Mouse (Mus musculus): ENCODE results near the gene Sbno2.

Gene Sbno2

DNA sequence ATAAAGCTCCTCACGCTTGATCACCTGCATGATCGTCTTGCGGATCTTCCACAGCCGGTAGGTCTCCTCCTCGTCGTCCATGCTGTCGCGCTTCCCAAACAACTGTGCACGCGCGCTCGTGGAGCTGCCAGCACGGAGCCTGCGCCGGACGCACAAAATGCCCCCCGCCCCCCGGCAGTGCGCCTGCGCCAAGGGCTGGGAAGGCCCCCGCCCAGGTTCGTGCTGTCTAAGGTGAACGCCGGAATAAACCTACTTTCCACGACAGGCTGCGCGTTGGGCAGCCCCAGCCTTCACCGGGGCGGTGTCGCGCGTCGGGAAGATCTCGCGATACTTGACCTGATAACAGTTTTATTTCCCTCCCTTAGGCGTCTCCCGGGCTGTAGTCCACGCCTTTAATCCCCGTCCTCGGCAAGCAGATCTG lies 65.8 kb downstream of the Sbno2 start, which contains the start of gene Polr2e:
TSS of gene Polr2e (minus strand) at position 237 of the 421 bp plus-strand sequence.
- DNase-seq (ENCODE audit: low read depth, low spot score), result peak; percentile 98

DNA sequence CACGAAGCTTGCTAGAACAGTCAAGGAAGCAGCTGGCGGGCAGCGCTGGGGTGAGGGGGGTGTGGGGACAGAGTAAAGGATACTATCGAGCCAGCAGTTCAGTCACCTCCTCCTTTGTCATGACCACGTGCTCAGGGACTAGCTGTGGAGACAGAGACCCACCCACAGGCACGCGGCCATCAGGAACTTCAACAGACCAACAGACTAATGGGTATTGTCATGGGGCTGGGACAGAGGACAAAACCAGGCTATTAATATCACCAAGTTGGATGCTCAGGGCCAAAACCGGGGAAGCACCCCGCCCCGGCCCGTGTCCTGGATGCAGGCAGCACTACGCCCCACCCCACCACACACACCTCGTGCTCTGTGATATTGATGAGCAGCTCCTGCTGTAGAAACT lies 68.5 kb downstream of the Sbno2 start:
- no peak for DNase-seq (ENCODE audit: low read depth, low spot score)

DNA sequence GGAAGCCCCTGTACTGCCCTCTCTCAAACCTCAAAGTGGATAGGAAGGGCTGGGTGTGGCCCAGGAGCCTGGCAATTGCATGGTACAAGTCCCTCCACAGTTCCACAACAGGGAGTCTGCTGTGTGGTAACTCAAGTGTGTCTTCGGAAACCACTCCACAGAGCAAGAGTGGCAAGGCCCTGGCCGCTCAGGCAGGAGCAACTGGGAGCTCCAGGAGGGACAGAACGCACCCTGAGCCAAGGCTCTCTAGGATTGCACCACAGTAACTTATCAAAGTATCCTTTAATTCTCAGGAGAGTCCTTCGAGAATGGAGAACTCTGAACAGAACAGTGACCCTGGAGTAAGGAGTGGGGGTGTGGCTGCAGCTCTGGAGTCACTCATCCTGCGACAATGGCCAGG lies 69.7 kb downstream of the Sbno2 start:
- DNase-seq (ENCODE audit: low read depth, low spot score), result no peak

DNA sequence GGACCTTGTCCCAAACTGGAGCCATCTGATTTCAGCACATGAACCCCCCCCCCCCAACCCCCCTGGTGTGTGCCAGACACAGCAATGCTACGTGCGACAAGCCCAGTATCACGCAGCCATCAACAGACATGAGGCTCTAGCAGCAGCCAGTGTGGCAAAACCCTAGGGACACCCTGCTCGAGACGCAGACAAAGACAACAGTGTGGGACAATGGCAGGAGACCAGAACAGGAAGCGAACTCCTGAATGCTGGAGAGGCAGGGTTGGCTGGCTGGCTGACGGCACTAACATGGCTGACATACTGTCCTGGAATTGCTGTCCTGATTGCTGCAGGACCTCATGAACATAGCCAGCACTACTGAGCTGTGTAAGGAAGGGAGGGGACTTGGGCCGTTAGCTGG lies 70.2 kb downstream of the Sbno2 start:
- DNase-seq (ENCODE audit: low read depth, low spot score), result no peak

- DNase-seq (ENCODE audit: low read depth, low spot score), result no peak
These were observed 71.6 kb downstream of the Sbno2 start for GRCm38 (mm10) chr10:80033511-80034391.

DNA sequence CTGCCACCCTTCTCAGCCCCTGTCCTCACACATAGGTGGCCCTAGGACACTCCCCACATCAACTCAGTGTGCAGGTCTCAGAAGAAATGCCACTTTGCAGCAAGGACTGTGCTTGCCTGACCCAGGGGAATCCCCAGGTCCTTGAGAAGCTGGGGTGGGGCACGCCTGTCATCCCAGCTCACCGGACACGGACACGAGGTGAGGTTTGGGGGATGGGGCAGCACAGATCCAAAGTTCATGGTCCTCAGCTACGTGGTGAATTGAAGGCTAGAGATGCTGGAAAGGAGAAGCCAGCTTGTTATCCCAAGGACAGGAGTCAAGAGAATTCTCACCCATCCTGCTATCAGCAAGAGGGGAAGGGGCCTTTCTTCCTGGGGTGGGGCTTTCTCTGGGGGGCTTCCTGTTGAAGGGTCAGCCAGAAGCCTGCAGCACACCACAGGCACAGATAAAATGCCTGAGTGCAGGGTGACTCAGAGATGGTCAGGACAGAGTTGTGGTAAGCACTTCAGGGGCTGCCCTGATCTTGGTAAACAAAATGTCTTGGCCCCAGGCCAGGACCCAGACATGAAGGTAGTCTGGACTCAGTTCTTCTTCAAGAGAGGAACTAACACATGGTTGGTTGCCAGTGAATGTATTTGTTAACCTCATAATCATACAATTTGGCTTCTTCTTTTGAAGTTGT lies 72.4 kb downstream of the Sbno2 start:
- no peak for DNase-seq (ENCODE audit: low read depth, low spot score)

DNA sequence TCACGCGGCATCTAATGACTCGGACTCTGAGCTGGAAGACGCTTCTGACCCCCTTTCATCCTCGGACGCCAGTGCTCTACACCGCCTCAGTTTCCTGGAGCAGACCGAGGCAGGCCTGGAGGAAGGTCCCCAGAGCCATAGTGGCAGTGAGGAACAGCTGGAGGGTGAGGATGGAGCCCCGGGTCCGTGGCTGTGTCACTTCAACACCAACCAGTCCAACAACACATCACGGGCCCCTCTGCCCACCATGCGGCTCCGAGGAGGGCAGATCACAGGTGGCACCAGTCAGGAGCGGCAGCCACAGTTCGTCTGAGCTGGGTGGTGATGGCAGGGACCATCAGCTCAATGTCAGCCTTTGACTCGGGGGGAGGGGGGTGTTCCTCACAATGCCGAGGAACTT lies 74.6 kb downstream of the Sbno2 start:
- DNase-seq (ENCODE audit: low read depth, low spot score), result no peak

DNA sequence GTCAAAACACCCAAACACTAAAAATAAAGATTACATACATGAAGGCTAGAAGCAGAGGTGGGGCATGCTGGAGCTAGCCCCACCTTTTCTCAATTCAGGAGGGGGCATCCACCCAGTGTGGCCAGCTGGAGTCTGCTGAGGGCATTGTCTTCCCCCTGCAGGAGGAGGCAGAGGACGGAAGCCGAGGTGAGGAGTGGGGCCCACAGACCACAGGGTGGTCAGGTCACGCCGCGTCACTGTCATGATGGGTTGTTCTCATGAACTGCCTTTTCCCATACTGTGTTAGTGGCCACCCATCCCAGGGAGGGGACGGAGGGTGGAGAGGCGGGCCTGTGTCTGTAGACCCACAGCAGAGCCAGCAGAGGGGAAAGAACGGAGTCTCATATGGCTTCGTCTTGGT lies 75.2 kb downstream of the Sbno2 start:
- no peak for DNase-seq (ENCODE audit: low read depth, low spot score)

DNA sequence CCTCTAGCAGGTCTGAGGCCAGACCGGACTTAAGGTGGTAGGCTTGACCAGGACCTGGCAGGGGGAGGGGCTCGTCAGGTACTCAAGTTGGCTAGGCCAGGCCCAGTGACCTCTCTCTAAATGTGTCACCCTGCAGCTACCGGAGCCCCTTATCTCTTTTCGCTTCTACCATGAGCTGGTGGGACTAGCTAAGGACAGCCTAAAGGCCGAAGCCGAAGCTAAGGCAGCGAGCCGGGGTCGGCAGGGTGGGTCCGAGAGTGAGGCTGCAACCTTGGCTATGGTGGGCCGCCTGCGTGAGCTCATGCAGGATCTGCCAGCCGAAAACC lies 76.9 kb downstream of the Sbno2 start:
- DNase-seq (ENCODE audit: low read depth, low spot score), result no peak

- no peak for DNase-seq (ENCODE audit: low read depth, low spot score)
These were observed 77.5 kb downstream of the Sbno2 start for GRCm38 (mm10) chr10:80027681-80028520.

- DNase-seq (ENCODE audit: low read depth, low spot score), result no peak
These were observed 79.5 kb downstream of the Sbno2 start for GRCm38 (mm10) chr10:80025889-80026288.

- no peak for DNase-seq (ENCODE audit: low read depth, low spot score)
These were observed 79.9 kb downstream of the Sbno2 start for GRCm38 (mm10) chr10:80025463-80025862.

DNA sequence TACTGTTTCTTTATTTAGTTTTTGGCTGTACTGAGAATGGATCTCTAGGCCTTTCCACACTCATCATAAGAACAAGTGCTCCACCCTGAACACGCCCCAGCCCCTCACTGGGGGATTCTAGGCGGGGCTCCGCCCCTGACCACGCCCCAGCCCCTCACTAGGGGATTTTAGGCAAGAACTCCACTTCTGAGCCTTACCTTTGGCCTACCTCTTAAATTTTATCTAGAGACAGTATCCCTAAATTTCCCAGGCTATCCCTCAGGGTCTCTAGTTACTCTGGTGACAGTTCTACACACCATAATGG lies 80.4 kb downstream of the Sbno2 start:
- no peak for DNase-seq (ENCODE audit: low read depth, low spot score)

DNA sequence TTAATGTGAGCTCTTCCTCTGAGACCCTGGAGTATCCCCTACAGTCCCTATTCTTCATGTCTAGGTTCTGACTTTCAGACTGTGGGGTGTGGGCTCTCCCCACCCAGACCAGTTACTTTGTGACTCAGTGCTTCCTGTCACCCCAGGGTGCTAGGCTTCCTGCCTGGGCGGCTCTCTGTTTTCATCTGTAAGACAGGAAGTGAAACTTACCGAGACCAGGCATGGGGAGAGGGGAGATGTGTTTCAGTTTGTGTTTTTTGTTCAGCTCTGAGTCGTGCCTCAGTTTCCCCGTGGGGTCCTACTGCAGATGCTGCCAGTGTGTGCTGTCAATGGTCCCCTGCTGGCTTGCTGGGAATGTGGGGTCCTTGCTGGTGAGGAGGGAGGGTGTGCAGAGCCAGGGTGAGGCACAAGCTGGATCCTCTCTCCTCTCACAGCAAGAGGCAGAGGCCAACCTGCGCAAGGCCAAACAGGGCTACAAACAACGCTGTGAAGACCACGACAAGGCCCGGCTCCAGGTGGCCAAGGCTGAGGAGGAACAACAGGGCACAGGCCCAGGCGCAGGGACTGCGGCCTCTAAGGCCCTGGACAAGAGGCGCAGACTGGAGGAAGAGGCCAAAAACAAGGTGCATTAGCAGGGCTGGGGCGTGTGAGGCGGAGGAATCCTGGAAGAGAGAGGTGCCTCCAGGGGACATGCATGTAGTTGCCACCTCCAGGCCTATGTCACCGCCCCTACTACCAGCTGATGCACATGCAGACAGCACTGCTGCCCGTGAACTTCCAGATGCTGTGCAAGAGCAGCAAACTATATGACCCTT lies 80.9 kb downstream of the Sbno2 start:
- no peak for DNase-seq (ENCODE audit: low read depth, low spot score)

DNA sequence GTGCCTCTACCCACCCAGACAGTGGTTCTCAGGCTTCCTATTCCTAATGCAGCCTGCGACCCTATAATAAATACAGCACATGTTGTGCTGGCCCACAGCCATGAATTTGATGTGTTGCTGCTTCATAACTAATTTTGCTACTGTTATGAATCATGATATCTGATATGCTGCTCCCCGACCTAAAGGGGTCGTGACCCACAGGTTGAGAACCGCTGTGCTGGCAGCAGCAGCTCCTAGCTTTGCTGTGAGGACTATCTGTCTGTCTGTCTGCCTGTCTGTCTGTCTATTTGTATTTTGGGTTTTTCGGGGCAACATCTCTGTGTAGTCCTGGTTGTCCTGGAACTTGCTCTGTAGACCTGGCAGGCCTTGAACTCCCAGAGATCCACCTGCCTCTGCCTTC lies 81.6 kb downstream of the Sbno2 start:
- DNase-seq (ENCODE audit: low read depth, low spot score), result no peak

GRCm38 (mm10) chr10:80022806-80023205 lies 82.6 kb downstream of the Sbno2 start:
- no peak for DNase-seq (ENCODE audit: low read depth, low spot score)

- DNase-seq (ENCODE audit: low read depth, low spot score), result no peak
These were observed 83.2 kb downstream of the Sbno2 start for GRCm38 (mm10) chr10:80022164-80022563.

DNA sequence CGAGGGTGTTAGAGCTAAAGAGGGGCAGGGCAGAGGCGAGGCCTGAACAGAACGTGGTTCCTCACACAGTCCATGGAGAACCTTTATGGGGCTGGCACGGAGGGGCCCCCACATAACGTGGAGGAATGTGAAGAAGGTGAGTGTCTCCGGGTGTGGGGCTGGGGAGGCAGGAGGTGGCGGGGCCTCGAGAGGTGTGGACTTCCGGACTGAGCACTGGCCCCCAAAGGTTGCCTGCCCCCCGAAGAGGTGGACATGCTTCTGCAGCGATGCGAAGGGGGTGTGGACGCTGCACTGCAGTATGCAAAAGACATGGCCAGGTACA lies 84.1 kb downstream of the Sbno2 start:
- no peak for DNase-seq (ENCODE audit: low read depth, low spot score)

- no peak for DNase-seq (ENCODE audit: low read depth, low spot score)
These were observed 84.6 kb downstream of the Sbno2 start for GRCm38 (mm10) chr10:80020603-80021319.

DNA sequence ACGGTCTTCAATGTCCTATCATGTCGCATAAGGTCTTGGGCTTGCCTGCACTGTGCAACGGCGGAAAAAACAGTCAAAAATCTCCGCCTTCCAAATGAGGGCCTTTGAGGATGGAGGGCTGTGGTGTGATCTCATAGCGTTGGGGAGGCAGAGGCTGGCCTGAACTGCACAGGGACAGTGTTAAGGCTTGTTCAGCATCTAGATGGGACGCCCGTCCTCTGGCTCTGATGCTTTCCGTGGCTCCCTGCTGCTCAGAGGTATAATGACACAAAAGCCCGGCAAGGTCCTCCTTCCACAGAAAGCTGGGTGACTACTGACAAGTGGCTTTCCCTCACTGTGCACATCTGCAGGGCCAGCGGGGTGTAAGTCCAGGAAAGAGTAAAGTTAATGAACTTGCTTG lies 85.2 kb downstream of the Sbno2 start:
- no peak for DNase-seq (ENCODE audit: low read depth, low spot score)

GRCm38 (mm10) chr10:80019471-80020131 lies 85.8 kb downstream of the Sbno2 start:
- DNase-seq (ENCODE audit: low read depth, low spot score), result no peak

Measured in retina, adult 2 months (tissue).